Mouse (Mus musculus) right cerebral cortex, postnatal 36 days (tissue): ENCODE measurements around the gene Kcnq5.
"Not testable (repeated sequence)": the region's sequence is repeated elsewhere in the genome, so short reads cannot be mapped to it uniquely, and the experiment has no call there.

Source experiments
- DNase-seq, 2 experiments: peaks; one replicate each; pipeline ENCODE4 v3.0.0; 2022; ENCODE audit warnings: low spot score in 2 of 2, mixed read lengths in 1 of 2

Kcnq5 gene

DNA sequence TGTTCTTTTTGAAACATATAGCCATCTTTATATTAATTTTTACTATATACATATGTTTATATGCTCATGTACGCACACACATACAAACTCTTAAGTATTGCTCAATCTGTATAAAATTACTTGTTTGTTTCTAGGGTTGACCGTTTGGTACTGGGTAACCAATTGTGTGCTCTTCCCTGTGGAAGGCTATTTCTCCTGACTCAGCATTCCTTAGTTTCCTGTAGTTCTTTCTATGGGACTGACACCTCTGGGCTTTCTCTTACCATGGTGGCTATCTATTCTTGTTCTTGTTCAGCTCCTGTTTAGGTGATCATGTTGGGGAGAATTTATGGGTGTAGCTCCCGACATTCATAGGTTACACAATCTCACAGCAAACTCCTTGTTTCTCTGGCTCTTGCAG lies 473.1 kb downstream of the Kcnq5 start:
- DNase-seq = no peak

DNA sequence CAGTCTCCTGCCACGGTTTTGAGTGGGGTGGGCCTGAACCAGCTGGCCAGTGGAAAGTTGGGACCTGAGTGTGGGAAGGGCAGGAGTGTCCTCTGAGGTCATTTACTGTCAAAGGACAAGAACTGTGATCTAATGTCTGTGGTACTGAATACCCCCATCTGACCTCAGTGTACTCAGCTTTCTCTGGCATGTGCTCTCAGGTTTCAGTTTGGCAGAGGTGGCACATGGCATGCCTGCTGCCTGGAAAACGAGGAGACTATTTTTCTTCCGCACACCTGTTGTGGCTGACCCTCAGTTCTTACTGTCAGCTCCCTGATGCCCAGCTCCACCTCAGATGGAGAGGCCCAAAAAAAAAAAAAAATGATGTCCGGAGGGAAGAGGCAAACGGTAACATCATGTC lies 475.5 kb downstream of the Kcnq5 start:
- no peak for DNase-seq

DNA sequence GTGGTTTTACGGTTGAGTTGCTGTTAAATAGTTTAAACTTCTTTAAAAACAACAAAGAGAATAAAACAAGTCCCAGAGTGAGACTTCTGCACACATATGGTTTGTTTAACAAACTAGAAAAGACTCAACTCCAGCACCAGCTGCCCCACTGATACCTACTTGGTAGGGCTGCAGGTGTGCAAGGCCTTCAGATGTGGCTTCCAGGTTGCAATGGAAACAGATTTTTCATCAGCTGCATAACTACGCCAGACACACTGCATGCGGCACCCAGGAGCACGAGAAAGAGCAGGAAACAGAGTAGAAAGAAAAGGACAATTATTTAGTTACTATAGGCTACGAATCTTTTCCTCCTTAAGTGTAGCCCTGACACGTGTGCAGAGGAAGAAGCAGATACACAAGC lies 492.4 kb downstream of the Kcnq5 start:
- no peak for DNase-seq

DNA sequence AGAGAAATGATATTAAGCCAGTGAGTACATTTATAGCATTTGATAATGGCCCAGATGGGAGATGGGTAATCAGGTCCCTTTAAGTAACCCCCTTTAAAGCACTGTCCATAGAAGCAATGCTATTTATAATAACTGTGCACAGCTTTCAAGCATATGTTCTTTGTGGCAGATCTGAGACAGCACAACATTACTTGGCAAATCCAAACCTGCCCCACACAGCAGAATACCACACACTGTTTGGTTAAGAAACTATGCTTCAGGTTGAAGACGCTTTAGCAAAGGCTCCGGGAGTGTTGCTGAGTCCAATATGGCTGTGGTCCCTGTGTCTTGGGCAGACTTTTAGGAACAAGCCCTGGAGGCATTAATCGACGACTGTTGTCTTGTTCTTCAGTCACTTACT lies 495.3 kb downstream of the Kcnq5 start:
- DNase-seq = peak; percentile 26 to 56

DNA sequence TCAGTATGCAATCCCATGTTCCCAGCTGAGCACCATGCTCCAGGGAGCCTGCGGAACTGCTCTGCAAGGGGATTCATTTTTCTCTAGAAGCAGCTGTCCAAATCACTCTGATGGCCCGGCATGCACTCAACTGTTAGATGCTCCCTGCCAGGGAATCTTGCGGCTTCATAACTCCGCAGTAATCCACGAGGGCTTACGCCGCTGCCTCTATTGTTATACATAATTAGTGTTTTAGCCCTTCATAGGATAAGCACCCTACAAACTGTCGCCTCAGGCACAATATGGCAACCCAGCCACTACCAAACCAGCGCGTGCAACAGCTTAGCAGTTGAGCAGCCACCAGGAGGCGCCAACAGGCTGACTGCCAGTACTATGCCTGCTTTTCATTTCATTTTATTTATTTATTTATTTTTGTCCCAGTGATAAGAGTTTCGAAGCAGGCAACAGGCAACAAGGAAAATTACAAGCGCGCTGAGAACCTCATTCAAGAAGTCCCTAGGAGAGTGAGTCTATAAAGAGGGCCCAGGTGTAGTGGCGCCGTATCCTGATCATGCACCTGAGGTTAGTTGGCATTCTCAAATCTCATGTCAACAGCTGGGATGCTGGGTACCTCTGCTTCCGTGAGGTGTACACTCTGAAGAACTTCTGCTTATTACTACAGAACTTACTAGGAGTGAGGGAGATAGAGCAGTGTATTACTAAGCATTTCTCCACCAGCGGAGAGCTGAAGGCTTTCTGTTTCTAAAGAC lies 500.6 kb downstream of the Kcnq5 start:
- peak; percentile 31 to 40 for DNase-seq

DNA sequence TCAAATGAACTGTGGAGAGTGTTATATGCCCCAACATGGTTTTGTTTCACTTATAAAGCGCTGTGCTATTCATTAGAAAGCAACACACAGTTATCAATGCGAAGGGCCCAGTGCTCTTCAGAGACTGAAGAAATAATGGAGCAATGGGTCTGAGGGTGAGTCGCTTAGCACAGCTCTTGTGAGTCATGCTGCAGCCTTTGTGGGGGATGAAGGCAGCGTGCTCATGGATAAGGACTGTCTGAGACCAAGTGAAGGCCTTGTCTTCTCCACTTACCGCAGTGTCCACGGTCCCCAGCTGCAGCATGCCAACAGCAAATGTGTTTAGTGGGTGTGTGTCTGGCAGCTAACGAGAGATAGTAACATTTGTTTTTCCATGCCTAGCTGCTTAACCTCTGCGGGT lies 503.2 kb downstream of the Kcnq5 start:
- no peak for DNase-seq

DNA sequence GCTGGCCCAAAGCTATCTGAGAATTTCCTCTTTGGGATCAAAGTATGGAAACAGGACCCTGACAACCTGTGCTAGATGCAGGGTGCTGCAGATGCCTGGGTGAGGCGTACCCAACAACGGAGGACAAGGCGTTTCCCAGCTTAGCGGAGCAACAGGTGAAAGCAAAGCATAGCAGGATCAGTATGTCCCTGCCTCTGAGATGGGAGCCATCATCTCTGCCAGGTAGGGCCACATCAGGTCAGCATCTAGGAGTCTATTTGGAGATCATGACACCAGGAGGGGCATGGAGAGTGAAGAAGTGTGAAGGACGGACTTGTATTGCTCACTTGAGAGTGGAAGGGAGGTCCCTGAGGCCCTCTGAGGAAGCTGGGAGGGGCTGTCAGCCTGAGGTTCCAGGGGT lies 505.8 kb downstream of the Kcnq5 start:
- DNase-seq = no peak

DNA sequence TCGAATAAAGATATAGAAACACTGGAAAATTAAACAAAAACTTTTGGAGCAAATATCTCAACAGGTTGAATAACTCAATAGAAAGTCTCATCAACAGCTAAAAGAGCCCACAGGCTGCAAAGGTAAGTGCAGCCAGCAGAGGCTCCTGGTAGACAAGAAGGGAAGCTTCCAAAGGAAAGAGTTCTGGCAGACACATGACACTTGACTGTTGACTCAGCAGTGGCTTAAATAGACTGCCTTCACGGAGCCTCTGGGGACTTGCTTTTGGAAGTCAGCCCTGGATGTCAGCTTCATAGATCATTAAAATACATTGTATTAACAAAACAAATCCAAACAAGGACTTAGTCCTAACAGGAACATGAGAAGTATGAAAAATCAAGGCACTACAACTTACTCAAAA lies 513.5 kb downstream of the Kcnq5 start:
- no peak for DNase-seq

DNA sequence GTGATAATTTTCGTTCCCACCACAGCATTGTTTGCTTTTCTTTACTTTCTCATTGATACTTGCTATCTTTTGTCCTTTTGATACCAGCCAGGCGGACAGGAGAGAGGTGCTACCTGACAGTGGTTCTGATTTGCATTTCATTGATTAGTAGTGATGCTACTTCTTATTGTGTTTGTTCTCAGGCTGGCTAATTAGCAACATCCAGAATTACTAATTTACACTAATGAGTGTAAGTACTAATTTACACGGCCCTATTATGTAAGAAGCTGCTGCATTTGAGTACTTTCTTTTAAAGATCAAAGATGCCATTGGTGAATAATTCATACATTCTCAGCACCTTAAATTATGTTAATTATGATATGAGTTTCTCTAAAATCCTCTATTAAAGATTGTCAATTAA lies 525.0 kb downstream of the Kcnq5 start:
- DNase-seq = no peak

DNA sequence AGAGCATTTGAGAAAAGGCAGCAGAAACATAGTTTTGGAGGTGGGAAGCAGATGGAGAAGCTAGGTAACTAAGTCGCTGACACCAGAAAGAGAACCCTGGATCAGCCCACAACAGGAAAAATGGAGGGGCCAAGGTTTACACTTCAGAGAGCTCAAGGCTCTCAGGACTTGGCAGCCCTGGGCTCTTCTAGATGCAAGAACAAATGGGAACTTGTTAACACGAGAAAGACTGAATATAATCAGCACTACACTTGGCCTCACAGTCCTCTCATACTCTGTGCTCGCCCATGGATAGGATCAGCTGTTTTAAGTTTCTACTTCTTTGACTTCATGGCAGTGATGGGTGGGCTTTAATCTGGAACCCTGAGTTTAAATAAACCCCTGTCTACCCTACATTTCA lies 526.9 kb downstream of the Kcnq5 start:
- DNase-seq = no peak

DNA sequence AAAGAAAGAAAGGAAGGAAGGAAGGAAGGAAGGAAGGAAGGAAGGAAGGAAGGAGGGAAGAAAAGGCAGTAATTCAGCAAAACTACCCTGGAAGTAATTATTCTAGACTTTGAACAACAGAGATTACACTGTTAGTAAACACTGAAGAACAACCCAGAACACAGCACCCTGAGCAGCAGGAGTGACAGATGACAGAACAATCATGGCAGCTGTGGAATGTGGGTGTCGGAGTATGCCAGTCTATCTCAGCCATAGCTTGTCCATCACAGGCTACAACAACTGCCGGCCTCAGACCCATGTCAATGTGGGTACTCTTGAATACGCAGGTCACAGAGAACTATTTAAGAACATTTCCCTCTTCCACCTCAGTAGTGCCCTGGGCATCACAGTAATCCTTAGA lies 530.1 kb downstream of the Kcnq5 start:
- no peak for DNase-seq

DNA sequence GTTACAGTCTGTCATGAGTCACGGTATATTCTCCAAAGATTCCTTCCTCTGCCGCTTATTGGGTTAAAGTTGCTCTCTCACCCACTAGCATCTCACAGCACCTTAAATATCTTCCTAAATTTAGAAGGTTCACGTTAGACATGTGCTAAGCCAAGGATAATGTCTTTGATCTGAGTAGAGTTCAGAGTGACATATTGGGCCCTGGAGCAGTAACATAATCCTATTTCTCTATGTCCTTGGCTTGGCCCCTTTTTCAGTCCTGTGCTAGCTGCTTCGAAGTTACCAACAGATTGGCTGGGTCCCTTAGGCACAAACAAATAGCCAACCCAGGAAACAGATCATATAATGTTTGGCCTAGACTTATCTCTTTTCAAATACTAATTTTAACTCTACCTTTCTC lies 533.7 kb downstream of the Kcnq5 start:
- no peak for DNase-seq

DNA sequence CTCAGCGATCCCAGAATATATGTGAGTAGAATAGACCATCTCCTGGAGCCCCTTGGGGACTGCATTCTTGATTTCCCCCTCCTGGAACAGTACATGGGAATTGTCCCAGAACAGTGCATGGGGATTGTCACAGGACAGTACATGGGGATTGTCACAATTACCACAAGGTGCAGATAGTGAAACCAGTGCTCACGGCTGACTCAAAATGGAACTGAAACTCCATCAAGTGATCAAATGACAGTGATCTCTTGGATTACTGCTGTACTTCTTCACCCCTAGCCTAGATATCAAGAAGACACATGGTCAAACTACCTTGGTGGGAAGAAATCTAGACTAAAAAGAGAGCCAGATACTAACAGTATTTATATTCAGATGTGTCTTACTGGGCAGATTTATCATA lies 536.1 kb downstream of the Kcnq5 start:
- DNase-seq = no peak

DNA sequence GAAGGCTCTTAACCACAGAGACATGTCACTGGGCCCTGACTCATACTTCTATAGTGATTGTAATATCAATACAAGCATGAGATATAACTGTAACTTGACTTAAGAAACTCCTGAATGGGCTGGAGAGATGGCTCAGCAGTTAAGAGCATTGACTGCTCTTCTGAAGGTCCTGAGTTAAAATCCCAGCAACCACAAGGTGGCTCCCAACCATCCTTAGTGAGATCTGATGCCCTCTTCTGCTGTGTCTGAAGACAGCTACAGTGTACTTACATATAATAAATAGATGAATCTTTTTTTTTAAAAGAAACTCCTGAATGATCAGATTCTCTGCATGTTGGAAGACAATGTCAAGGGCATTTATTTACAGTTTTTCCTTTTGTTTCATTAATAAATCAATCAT lies 542.4 kb downstream of the Kcnq5 start:
- DNase-seq = peak in 1 of 2 experiments; percentile 28

DNA sequence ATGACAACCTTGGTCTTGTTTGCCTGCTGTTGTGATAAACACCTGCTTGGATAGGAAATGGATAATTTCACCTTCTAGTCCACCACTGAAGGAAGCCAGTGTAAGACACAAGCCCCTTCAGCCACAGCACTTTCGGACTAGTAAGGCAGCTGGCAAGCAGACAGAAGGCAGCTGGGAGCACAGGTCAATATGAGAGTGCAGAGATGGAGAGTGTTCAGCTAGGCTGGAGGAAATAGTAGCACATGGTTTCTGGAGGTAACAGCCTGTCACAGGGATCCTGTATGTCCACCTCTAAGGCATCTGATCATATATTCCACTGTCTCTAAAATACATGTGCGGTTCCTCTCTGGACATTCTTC lies 549.6 kb downstream of the Kcnq5 start:
- DNase-seq = no peak

DNA sequence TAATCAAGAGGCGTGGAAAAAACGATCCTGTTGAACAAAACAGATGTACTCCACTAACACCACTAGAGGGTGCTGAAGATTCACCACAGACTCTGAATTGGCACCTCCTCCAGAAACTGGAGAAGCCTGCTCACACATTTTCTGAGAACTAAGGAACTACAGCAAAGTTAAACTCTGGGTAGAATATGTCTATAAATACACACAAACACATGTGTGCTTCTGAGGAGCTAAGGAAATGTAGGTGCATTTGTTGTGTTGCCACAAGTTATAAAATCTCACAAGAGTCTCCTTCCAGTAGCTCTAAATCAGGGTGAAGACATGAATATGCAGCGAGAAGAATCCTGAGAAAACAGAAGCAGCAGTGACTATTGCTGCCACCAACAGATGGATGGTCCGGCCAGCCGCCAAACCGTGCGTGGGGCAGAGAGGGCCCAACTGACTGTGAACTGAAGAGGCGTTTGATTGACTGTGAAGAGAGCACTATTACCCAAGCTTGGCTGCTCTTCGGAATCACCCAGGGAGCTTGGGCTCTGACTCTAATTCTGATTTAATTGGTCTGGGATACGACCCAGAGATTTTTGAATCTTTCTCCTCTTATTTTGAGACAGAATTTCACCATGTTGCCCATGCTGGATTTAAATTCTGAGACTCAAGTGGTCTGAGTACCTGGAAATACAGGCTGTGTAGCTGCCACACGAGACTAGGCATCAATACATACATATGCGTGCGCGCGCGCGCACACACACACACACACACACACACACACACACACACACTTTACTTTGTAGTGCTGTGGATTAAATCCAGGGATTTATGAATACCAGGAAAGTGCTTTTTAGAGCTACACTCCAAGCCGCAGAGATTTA lies 550.2 kb downstream of the Kcnq5 start:
- peak; percentile 73 to 80 for DNase-seq

DNA sequence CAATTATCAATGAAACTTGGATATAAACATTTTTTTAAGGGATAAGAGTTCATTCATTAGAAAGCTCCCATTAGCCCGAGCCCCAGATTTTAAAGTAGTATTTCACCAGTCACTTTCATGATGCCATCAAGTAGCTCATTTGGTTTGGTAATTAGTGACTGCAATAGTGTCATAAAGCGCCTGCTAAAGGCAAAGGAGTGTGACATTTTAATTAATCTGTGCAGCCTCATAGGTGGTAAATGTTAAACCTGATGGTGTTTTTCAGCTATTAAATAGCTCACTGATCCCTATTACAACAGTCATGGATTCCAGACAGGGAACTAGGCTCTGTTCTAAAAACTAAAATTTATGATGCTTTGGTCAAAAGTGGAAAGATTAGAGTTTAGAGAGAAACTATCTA lies 554.5 kb downstream of the Kcnq5 start:
- DNase-seq = no peak

DNA sequence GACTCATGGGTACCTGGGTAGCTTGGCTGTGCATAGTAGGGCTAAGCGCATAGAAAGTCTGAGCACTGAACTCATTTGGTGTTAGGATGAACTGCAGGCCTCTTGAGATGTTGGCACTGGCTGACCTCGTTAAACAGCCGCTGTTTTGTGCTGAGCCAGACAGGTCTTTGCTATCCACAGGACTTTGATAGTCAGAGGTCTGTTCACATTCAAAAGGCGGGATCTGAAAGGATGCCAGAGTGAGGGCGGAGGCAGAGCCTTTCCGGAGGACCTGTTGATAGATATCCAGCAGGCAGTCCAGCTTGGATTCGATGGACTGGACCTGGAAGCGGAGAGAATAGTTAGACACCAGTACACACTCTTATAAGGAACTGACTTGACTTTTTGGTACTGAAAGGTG lies 558.9 kb downstream of the Kcnq5 start:
- no peak for DNase-seq

DNA sequence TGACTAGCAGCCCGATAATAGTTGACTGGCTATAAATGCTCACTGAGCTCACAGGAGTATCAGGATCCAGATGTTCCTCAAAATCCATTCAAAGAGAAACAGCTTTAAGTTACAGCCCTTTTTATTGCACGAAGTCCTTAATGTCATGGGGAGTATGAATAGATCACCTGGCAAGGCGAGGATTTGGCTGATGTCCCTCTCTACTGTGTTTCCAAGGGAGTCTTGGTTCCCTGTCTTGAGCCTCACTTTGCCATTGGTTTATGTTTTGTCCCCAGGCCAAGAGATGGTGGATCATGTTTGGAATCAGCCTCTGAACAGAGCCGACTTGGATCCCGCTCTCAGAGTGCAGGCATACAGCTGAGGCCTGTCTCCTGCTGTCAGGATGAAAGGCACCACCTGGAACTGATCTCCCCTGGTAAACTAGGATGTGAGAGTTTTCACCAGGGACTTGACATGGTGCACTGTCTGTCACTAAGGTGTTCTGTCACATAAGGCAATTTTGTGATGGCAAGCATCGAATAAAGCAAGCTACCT lies 570.5 kb downstream of the Kcnq5 start:
- no peak for DNase-seq

DNA sequence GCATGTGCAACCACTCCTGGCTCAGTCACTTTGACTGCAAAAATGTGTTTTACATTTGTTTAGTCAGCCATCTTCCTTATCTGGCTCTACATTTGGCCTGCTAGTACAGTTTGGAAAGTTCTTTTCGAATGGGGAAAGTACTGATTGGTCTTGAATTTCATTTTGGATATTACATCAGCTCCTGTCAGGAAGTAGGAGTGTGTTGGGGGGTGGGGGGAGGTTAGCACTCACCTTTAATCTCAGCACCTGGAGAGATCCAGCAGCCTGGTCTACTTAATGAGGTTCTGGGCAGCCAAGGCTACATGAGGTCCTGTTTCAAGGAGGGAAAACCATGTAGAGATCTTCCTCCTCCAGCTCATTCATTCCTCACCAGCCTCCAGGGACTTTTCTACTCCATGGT lies 578.5 kb downstream of the Kcnq5 start, which contains the start of gene Khdc1b:
Gene Khdc1b (plus strand): TSS at position 301 of the 400 bp plus-strand sequence.
- DNase-seq = no peak

DNA sequence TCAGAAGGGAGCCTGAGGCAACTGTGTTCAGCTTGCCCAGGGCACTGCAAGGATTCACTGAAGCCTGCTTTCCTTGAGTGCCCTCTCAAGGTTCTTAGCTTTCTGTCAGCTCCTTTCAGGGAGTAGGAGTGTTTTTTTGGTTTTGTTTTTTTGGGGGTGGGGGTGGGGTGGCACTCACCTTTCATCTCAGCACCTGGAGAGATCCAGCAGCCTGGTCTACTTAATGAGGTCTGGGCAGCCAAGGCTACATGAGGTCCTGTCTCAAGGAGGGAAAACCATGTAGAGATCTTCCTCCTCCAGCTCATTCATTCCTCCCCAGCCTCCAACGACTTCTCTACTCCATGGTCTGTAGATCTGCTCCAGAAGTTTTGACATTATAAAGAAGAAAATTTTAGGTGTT lies 593.7 kb downstream of the Kcnq5 start, which contains the start of gene Khdc1c:
Gene Khdc1c (plus strand): TSS at position 301 of the 400 bp plus-strand sequence.
- not testable (repeated sequence) for DNase-seq

DNA sequence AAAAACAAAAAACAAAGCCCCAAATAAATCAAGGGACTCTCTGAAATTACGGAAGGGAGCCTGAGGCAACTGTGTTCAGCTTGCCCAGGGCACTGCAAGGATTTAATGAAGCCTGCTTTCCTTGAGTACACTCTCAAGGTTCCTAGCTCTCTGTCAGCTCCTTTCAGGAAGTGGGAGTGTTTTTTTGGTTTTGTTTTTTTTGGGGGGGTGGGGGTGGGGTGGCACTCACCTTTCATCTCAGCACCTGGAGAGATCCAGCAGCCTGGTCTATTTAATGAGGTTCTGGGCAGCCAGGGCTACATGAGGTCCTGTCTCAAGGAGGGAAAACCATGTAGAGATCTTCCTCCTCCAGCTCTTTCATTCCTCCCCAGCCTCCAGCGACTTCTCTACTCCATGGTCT lies 612.4 kb downstream of the Kcnq5 start, which contains the start of gene Khdc1a:
Gene Khdc1a (plus strand): TSS at position 301 of the 400 bp plus-strand sequence.
- DNase-seq = no peak
